Mouse (Mus musculus) midbrain, embryonic 12.5 days (tissue): Measurements from ENCODE around the gene Rapgef2. TPM values are rescaled to one million over a fixed set of nuclear protein-coding genes. Genes with fewer than 3 reads are reported as not detected.

ENCODE experiments used
- ATAC-seq: fragments of 200-750 bp; cut with Nextera tagmentation; 2 replicates; pipeline ENCODE4 v1.8.0; 2017; ENCODE audit warnings: low read depth, moderate TSS enrichment, moderate library complexity; ENCODE audit not compliant: low FRiP score
- H3K27ac ChIP-seq: fragments of 300-500 bp; sonication (generic); replicated peaks from 2 replicates; pipeline ENCODE4 v1.5.1; 2016; ENCODE audit warnings: mild to moderate bottlenecking
- H3K27me3 ChIP-seq: fragments of 300-500 bp; sonication (generic); 2 replicates; pipeline ENCODE4 v1.6.1; 2016; ENCODE audit warnings: mild to moderate bottlenecking
- H3K36me3 ChIP-seq: fragments of 300-500 bp; sonication (generic); 2 replicates; pipeline ENCODE4 v1.6.1; 2016
- H3K4me1 ChIP-seq: fragments of 300-500 bp; sonication (generic); 2 replicates; pipeline ENCODE4 v1.6.1; 2016
- H3K4me2 ChIP-seq: fragments of 300-500 bp; sonication (generic); replicated peaks from 2 replicates; pipeline ENCODE4 v1.6.1; 2016; ENCODE audit warnings: mild to moderate bottlenecking, moderate library complexity
- H3K4me3 ChIP-seq: fragments of 300-500 bp; sonication (generic); 2 replicates; pipeline ENCODE4 v1.5.1; 2016; ENCODE audit warnings: mild to moderate bottlenecking
- H3K9ac ChIP-seq: fragments of 300-500 bp; sonication (generic); replicated peaks from 2 replicates; pipeline ENCODE4 v1.6.1; 2016; ENCODE audit warnings: mild to moderate bottlenecking, moderate library complexity
- H3K9me3 ChIP-seq: fragments of 300-500 bp; sonication (generic); 2 replicates; pipeline ENCODE4 v1.6.1; 2016; ENCODE audit warnings: mild to moderate bottlenecking
- WGBS: fragments of 180-500 bp; shearing (Covaris S2); methylation state at CpG from one replicate; pipeline ENCODE4 v1.1.7; 2016; 5-methylcytosine and 5-hydroxymethylcytosine counted together
- polyA plus RNA-seq: library from polyadenylated mRNA; unstranded; fragments of >200 nt; fragmentation: Nextera tagmentation; extraction: Ambion mirVana; gene quantifications from 2 replicates; pipeline ENCODE4 v1.2.1, GENCODE M21; 2016

The Rapgef2 gene
- polyA plus RNA-seq, 1 experiment from 2014 or later = 9.7 TPM

DNA sequence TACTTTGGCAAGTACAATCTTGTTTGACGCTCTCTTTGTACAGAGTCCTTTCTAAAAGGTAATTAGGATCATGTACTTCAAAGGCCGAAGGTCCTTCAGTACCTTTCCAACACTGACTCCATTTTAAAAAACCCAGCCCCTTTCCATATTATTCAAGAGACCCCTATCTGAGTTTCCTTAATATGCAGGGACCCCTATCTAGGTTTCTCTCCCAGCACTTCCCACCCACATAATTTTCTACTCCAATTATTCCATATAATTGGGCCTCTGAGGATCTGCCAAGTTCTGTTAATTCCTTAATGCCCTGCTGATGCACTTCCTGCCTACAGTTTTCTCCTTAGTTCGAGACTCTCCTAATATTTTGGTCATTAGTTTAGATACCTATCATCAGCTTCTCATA lies 10.3 kb upstream of the Rapgef2 start:
- WGBS = 77% methylated on average over 3 of the region's 3 CpGs
- no peaks in the 10 kb centered on the region for H3K9me3 ChIP-seq
- H3K4me2 ChIP-seq = no peak overlapping the region
- no peaks in the 10 kb centered on the region for H3K4me1 ChIP-seq
- H3K27ac ChIP-seq = no peak overlapping the region
- no peaks in the 10 kb centered on the region for H3K36me3 ChIP-seq
- no peak overlapping the region for H3K9ac ChIP-seq
- ATAC-seq = no peak
- H3K27me3 ChIP-seq = no peaks in the 10 kb centered on the region
- no peak overlapping the region for H3K4me3 ChIP-seq

DNA sequence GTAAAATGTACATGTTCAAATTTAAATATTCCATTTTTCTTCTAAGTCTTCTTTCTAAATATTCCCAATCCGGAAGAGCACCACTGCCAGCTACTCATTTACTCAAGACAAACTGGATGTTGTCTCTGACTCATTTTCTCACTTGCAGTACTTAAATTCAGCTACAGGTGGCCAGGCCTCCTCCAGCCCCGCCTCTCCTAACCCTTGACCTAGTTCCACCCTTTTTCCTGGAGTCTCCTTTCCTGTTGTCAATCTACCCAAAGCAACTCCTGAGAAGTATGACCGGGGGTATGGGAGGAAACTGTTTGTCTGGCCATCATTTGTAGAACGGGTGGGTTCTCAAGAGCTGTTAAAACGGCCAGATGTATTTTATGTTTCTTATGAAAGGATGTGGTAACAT lies 9.7 kb upstream of the Rapgef2 start:
- 69% methylated on average over 5 of the region's 5 CpGs for WGBS
- no peak overlapping the region for H3K27ac ChIP-seq
- ATAC-seq = no peak
- no peak overlapping the region for H3K4me3 ChIP-seq
- no peak overlapping the region for H3K4me2 ChIP-seq
- no peaks in the 10 kb centered on the region for H3K4me1 ChIP-seq
- H3K9me3 ChIP-seq = no peaks in the 10 kb centered on the region
- H3K36me3 ChIP-seq = no peaks in the 10 kb centered on the region
- H3K9ac ChIP-seq = no peak overlapping the region
- no peaks in the 10 kb centered on the region for H3K27me3 ChIP-seq

DNA sequence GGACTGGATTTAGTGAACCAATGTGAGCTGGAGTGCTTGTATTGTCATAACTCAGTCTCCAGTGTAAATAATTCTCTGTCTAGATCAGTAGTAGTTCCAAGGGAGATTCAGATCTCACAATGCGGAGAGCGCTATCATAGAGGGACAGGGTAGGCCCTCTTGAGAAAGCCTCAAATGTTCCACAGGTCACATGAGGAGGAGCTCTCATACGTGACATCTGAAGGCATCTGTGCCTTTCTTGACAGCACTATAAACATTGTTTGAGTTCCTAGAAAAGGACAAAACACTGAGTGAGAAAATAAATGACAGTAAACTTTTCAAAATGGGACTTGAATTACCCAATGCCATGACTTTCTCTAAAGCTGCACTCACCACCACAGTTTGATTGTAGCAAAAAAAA lies 8.4 kb upstream of the Rapgef2 start:
- 94% methylated on average over 3 of the region's 3 CpGs for WGBS
- no peak for ATAC-seq
- H3K9me3 ChIP-seq = no peaks in the 10 kb centered on the region

DNA sequence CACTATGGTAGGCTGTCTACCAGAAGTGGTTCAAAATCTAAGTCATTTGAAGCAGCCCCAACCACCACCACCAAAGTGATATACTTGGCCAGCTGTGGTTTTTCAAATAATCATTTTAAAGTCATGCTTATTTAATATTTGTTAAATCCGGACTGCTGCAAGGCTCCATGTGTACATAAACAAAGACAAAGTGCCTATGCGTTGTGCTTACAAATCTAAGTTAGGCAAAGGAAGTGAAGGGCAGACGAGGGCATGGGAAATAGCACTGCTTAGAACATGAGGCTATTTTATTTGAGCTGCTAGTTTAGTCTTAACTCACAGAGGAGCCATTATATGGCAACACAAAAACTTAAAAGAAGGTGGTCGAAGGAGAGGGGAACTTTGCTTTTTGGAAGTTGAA lies 6.7 kb upstream of the Rapgef2 start:
- Histone ChIP-seq H3K4me1 (no peaks in the 10 kb centered on the region), H3K9me3 (no peaks in the 10 kb centered on the region), H3K27ac (no peak overlapping the region), H3K36me3 (no peaks in the 10 kb centered on the region), H3K9ac (no peak overlapping the region), H3K4me3 (no peak overlapping the region), H3K27me3 (peaks cover 5% of the 10 kb centered on the region), H3K4me2 (no peak overlapping the region)
- 75% methylated on average over 4 of the region's 4 CpGs for WGBS
- no peak for ATAC-seq

More for the DNA sequence above, 8.4 kb upstream of the Rapgef2 start:
- H3K4me1 ChIP-seq = no peaks in the 10 kb centered on the region
- H3K9ac ChIP-seq = no peak overlapping the region
- H3K36me3 ChIP-seq = no peaks in the 10 kb centered on the region
- no peak overlapping the region for H3K4me2 ChIP-seq
- H3K4me3 ChIP-seq = no peak overlapping the region
- H3K27me3 ChIP-seq = no peaks in the 10 kb centered on the region
- no peak overlapping the region for H3K27ac ChIP-seq

DNA sequence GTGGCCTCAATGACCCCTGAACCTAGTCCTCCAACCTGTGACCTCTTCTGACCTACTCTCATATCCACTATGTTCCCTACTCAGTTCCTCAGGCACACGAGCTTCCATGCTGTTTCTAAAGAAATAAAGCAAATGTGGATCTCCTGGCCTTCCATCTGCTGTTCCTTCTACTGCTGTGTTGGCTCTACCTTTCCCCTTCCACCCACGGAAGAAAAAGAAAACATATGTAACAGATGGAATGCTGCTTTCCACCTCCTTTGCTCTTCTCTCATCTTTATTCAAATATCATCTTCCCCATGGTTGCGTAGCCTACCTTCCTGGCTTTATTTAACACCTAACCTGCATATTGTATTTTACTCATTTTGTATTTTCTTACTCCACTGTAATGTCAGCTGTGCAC lies 2.7 kb upstream of the Rapgef2 start:
- peaks cover 13% of the 10 kb centered on the region for H3K4me1 ChIP-seq
- H3K27me3 ChIP-seq = peaks cover 5% of the 10 kb centered on the region
- no peak overlapping the region for H3K9ac ChIP-seq
- no peak overlapping the region for H3K4me3 ChIP-seq
- H3K9me3 ChIP-seq = no peaks in the 10 kb centered on the region
- 80% methylated on average over 3 of the region's 3 CpGs for WGBS
- H3K4me2 ChIP-seq = no peak overlapping the region
- no peak overlapping the region for H3K27ac ChIP-seq
- no peaks in the 10 kb centered on the region for H3K36me3 ChIP-seq
- no peak for ATAC-seq

DNA sequence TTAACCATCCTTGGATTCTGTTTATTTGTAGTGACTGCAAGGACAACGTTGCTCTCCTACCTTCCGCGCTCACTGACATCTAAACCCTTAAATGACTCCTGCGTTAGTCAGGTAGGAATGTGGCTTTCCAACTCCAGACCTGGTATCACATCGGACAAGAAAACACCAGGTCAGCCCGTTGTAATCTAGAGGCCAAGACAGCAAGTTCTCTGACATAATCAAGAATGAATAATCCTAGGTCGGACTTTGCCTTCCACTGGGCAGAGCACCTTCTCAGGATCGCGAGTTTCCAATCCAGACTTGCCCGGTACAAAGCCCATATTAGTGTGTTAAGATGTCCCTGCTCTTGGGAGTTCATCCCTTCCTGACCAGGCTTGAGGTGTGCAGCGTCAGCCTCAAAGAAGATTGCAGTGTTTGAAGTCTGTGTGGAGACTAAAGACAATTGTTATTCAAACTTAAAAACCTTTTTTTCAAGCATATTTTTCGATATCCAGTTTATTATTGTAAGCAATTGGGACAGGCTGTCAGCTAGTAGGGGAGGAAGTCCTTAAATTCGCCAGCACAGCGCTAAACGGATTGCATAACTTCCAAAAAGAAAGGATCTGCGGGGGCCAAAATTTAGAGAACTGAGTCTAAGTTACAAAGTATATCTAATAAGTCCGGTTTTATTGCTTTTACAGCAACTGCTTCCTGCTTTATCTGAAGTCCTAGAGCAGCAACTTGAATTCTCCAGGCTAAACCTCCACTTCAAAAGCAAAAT lies 1.6 kb upstream of the Rapgef2 start:
- peaks cover 5% of the 10 kb centered on the region for H3K27me3 ChIP-seq
- peak overlapping the region; percentile 82 for H3K4me2 ChIP-seq
- peaks cover 24% of the 10 kb centered on the region for H3K4me1 ChIP-seq
- H3K27ac ChIP-seq = peak overlapping the region; percentile 99
- H3K9ac ChIP-seq = peak overlapping the region; percentile 93
- peak overlapping the region; percentile 91 for H3K4me3 ChIP-seq
- no peak for ATAC-seq
- 17% methylated on average over 17 of the region's 17 CpGs for WGBS
- no peaks in the 10 kb centered on the region for H3K9me3 ChIP-seq
- H3K36me3 ChIP-seq = no peaks in the 10 kb centered on the region

DNA sequence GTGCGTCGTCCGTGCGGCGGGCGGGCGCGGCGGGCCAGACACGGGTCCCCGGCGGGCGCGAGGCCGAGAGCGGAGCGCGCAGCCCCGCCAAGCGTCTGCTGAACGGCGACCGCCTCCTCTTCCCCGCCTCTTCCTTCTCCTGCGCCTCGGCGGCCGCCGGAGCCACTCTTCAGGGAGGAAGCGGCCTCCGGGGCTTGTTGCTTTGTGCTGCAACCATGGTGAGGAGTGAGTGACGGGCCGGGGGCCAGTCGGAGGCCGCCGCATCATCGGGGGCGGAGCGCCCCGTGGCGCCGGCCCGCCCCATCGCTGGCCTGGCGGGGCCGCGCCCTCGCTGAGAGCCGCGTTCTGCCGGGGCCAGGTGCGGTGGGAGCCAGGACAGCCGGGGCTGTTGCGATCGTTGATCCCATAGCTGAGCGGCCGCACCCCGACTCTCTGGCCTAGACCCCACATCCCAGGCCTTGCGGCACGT lies 825 bp upstream of the Rapgef2 start:
- WGBS = under 1% methylated on average over 54 of the region's 60 CpGs
- Histone ChIP-seq H3K9me3 (no peaks in the 10 kb centered on the region), H3K4me1 (peaks cover 24% of the 10 kb centered on the region), H3K4me3 (peak overlapping the region; percentile 91), H3K36me3 (no peaks in the 10 kb centered on the region), H3K4me2 (peak overlapping the region; percentile 82), H3K27ac (peak overlapping the region; percentile 99), H3K27me3 (peaks cover 5% of the 10 kb centered on the region), H3K9ac (peak overlapping the region; percentile 93)
- ATAC-seq = peak; percentile 98

DNA sequence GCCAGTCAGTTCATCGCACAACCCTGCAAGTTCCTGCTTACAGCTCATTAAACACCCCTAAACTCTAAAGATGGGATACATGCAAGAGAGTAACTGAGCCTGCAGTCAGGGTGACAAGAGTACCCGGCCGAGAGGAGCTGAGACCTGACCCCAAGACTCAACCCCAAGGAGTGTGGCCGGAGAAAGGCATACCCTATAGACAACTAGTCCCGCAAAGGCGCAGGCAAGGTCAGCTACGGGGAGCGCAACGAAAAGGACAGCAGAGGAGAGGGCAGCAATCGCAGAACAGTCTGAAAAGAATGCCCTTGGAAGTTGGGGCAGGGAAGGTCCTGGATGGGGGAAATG lies 314 bp downstream of the Rapgef2 start:
- peak overlapping the region; percentile 93 for H3K9ac ChIP-seq
- H3K36me3 ChIP-seq = no peaks in the 10 kb centered on the region
- no peak; the same call in 1 of the 2 replicates for ATAC-seq
- peak overlapping the region; percentile 82 for H3K4me2 ChIP-seq
- peaks cover 24% of the 10 kb centered on the region for H3K4me1 ChIP-seq
- H3K4me3 ChIP-seq = peak overlapping the region; percentile 91
- no peaks in the 10 kb centered on the region for H3K9me3 ChIP-seq
- H3K27me3 ChIP-seq = peaks cover 5% of the 10 kb centered on the region
- peak overlapping the region; percentile 99 for H3K27ac ChIP-seq
- WGBS = 0% methylated on average over 10 of the region's 10 CpGs

DNA sequence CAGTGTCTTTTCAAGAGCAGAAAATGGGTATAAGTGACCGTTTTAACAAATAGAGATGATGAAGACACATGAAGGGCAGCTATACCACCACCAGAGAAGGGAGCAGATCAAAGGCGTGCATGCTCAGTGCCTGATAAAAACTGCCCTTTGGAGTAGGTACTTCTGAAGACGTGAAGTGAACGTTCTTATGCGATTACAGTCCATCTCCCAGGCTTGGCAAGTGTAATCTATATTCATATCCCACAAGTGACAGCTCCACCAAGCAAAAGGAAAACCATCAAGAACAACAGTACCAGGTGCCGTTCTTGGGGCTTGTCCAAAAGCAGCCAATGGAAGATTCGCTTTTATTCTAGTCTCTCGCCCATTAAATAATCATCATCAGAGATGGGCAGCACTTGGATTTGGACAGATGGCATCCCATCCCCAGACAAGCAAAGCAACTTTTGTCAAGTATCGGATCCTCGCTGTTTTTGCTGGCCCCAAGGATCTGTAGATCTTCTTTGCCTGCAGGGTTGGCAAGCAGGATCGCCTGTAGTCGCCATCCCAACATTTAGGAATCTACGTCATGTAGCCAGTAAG lies 1.1 kb downstream of the Rapgef2 start:
- Histone ChIP-seq H3K9me3 (no peaks in the 10 kb centered on the region), H3K4me2 (peak overlapping the region; percentile 82), H3K4me3 (peak overlapping the region; percentile 91), H3K27me3 (peaks cover 5% of the 10 kb centered on the region), H3K4me1 (peaks cover 24% of the 10 kb centered on the region), H3K9ac (peak overlapping the region; percentile 93), H3K36me3 (no peaks in the 10 kb centered on the region), H3K27ac (no peak overlapping the region)
- no peak for ATAC-seq
- 64% methylated on average over 13 of the region's 13 CpGs for WGBS

DNA sequence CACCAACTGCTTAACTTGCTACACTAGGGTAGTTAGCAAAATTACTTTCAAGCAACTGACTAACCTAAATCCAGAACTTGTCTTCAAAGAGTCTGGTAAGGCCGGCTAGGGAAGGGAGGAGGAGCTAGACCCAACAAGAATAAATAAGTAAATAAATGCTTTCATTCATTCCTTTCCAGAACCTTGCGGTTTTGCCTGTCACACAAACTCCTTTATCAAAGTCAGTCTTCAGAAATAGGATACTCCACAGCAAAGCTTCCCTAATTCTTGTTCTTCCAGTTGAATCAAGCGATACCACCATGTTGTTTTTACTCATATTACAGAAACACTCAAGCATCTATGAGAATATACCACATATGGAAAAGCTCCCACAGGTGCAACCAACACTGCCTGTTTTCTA lies 2.3 kb downstream of the Rapgef2 start:
- ATAC-seq = no peak
- Histone ChIP-seq H3K27ac (no peak overlapping the region), H3K9ac (no peak overlapping the region), H3K4me3 (no peak overlapping the region), H3K4me2 (0 out of 2 replicates have a peak overlapping the region, but pooled peaks have one; percentile 0), H3K9me3 (no peaks in the 10 kb centered on the region), H3K27me3 (peaks cover 3% of the 10 kb centered on the region), H3K4me1 (peaks cover 24% of the 10 kb centered on the region), H3K36me3 (no peaks in the 10 kb centered on the region)
- 75% methylated on average over 3 of the region's 3 CpGs for WGBS

DNA sequence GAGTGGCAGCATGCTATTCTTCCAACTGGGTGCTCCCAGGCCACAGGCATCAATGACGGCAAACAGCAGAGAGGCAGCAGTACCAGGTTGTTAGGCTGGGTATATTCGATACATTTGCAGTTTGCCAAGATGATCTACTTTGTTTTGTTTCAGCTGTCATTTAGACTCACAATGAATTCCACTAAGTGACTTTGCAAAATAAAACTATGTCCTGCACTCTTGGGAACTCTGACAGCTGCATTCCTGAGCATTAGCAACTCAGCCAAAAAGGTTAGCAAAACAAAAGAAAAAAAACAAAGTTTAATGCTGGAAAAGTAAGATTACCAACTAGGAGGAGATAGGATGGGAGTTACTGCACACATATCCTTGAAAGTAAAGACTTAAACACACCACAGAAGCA lies 3.3 kb downstream of the Rapgef2 start:
- Histone ChIP-seq H3K36me3 (no peaks in the 10 kb centered on the region), H3K4me3 (no peak overlapping the region), H3K27ac (no peak overlapping the region), H3K4me1 (peaks cover 24% of the 10 kb centered on the region), H3K9ac (no peak overlapping the region), H3K27me3 (no peaks in the 10 kb centered on the region), H3K4me2 (no peak overlapping the region), H3K9me3 (no peaks in the 10 kb centered on the region)
- 38% methylated on average over 2 of the region's 2 CpGs for WGBS
- ATAC-seq = no peak

DNA sequence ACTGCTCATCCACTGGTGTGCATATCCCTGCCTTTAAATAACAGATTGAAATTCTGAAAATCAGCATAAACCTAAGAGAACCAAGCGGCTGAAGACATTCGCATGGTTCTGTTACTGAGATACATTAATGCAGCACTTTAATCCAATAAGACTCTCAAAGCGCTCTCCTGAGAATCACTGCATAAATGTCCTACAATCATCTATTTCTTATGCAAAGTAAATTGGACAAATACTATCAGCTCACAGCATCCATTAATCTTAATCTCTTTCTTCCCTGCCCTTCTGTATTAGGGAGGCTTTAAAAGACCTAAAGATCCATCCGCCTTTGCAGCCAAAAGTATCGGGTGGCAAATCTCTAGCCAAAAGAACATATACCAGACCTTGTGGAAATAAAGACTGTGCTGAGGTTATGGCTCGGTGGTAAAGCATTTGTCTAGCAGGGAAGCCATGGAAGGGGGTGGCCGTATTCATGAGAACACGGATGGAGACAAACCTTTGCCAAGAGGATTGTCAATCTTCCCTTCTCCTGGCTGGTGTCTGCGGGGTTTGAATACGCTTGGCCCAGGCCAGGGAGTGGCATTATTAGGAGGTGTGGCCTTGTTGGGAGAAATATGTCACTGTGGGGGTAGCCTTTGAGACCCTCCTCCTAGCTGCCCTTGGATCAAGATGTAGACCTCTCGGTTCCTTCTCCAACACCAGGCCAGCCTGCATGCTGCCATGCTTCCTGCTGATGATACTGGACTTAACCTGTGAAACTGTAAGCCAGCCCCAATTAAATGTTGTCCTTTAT lies 10.3 kb downstream of the Rapgef2 start:
- WGBS = 46% methylated on average over 11 of the region's 11 CpGs
- Histone ChIP-seq H3K9ac (no peak overlapping the region), H3K36me3 (no peaks in the 10 kb centered on the region), H3K4me2 (no peak overlapping the region), H3K9me3 (no peaks in the 10 kb centered on the region), H3K27me3 (no peaks in the 10 kb centered on the region), H3K27ac (peak overlapping the region; percentile 60), H3K4me3 (no peak overlapping the region), H3K4me1 (peaks cover 28% of the 10 kb centered on the region)
- ATAC-seq = 0 out of 2 replicates have a peak, but pooled peaks have one; percentile 29
